Mouse (Mus musculus): ENCODE data around the gene Lce1e.
"Not testable (repeated sequence)": the region's sequence is repeated elsewhere in the genome, so short reads cannot be mapped to it uniquely, and the experiment has no call there.

The Lce1e gene

GRCm38 (mm10) chr3:92708974-92709373, at the start of gene Lce1e:
TSS of gene Lce1e (minus strand) at chr3:92709074.
- CTCF ChIA-PET: no interaction called here

DNA sequence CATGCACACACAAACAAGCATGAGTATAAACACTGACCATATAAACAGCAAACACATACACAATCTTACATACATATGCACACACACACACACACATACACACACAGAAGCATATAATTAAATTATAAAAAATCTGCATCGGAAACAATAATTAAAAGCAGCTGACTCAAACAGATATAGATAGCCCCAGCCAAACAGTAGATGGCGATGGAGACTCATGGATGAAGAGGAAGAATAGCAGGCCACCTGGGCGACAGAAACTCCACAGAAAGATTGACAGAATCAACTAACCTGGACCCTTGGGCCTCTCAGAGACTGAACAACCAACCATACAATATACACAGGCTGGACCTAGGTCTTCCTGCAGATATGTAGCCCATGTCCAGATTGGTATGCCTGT, 44.3 kb upstream of the Lce1e start:
- CTCF ChIA-PET: no interaction called here

DNA sequence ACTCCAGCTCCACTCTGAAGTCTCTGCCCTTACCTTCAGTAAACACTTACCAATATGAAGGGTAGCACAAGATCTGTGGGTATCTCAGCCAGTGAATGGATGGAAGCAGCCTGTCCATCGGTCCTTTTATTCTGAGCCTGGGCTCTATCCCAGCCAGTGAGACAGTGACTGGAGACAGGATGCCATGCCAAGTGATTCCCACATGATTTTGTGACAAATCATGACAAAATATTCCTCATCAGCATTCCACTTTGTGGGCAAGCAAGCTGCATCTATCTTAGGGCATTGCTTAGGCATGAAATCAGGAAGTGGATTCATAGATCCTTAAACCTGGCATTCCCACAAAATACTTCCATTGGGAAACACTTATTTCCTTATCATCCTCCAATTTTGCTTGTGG, 43.4 kb upstream of the Lce1e start, which contains the start of gene Lce1g:
Lce1g (minus strand) TSS at position 101 of the 400 bp plus-strand sequence.
- CTCF ChIA-PET: no interaction called here

DNA sequence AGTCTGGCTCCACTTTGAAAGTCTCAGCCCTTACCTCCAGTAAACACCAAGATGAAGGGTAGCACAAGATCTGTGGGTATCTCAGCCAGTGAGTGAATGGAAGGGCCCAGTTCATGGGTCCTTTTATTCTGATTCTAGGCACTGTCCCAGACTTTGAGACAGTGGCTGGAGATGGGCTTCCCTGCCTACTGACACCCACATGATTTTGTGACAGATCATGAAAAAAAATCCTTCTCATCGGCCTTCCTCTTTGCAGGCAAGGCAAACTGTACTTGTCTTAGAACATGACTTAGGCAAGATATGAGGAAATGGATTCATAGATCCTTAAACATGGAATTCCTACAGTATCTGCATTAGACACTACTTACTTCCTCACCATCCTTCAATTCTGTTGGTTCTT, 30.1 kb upstream of the Lce1e start, which contains the start of gene Gm38119:
Gm38119 (minus strand) TSS at position 101 of the 400 bp plus-strand sequence.
- CTCF ChIA-PET: no interaction called here

DNA sequence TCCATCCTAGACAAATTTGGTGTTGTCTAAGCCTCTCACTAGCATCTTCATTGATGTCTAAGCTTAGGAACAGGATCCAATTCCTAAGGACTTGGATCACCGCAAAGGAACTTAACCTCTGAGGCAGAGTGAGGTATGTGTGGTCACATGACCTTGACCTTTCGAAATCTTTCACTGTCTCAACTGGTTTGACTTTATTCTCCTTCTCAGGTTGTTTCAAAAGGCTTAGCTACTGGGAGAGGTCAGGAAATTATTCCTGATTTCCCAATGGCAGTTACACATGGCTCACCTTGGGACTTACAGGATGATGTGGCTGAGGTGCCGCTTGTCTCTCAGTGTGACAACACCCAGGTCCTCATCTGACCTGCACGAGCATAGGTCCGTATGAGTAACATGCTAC, 13.8 kb upstream of the Lce1e start:
- CTCF ChIA-PET: no interaction called here

DNA sequence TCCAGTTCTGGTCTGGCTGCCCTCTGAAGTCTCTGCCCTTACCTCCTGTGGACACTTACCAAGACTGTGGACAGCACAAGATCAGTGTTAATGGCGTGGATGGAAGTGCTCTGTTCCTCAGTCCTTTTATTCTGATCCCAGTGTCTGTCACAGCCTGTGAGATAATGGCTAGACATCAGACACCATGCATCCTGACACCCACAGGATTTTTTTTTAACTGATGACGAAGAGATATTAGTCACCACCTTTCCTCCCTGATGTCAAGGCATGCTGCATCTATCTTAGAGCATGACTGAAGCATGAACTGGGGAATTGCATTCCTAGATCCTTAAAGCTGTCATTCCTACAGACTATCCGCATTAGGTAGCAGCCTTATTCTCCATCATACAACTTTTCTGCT, 11.4 kb upstream of the Lce1e start, which contains the start of gene Lce1f:
Lce1f (minus strand) TSS at position 101 of the 400 bp plus-strand sequence.
- CTCF ChIA-PET: no interaction called here

DNA sequence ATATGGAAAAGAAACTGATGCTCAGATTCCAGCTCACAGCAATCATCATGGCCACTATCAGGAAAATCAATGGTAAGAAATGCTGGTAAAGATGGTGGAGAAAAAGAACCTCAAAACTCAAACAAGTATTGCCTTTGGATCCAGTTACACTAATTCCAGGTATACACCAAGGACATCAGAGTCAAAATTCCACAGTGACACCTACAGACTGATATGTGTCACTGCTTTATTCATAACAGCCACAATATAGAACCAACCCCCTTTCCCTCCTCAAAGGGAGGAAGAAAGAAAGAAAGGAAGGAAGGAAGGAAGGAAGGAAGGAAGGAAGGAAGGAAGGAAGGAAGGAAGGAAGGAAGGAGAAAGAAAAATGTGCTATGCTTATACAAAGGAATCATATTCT, 6.2 kb upstream of the Lce1e start:
- CTCF ChIA-PET: no interaction called here

DNA sequence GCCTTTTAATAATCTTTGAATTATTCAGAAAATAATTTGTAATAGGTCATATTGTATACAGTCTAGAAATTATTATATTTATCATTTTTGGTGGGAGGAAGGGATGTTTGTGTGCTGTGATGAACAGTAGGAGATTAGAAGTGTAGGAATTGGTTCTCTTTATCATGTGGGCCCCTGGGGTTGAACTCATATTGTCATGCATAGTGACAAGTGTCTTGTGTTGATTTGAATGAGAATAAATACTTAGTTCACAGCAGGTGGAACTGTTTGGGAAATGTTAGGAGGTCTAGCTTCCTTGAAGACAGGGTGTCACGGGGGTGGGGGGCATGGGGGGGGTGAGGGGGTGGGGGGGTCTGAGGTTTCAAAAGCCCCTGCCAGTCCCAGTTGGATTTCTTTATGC, 14.3 kb downstream of the Lce1e start:
- CTCF ChIA-PET: no interaction called here

DNA sequence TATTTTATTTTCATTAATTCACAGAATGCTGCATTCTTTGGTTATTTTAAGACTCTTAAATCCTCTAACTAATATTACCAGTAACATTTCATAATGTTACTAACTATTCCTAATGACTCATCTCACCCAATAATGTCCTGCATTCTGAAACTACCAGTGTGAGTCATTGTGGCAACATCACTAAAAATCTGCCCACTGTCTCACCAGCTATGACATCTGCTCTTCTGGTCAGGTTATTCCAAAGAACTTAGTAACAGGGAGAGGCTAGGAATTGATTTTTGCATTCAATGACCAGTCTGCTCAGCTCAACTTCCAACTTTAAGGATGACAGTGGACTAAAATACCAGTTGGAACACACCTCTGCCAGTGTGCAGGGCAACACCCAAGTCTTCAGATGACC, 17.2 kb downstream of the Lce1e start:
- CTCF ChIA-PET: no interaction called here

DNA sequence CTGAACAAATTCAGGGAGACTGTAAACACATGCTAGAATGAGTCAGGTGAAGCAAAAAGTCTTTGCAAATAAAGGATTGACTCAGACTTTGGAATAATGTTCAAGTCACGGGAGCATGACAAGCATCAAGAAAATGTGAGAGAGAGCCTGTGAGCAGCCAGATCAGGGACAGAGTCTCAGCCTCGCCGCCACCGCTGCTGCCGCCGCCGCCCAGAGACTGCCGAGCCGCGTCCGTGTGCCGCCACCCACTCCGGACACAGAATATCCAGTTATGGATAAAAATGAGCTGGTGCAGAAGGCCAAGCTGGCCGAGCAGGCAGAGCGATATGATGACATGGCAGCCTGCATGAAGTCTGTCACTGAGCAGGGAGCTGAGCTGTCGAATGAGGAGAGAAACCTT, 19.7 kb downstream of the Lce1e start:
- CTCF ChIA-PET: not testable (repeated sequence)

DNA sequence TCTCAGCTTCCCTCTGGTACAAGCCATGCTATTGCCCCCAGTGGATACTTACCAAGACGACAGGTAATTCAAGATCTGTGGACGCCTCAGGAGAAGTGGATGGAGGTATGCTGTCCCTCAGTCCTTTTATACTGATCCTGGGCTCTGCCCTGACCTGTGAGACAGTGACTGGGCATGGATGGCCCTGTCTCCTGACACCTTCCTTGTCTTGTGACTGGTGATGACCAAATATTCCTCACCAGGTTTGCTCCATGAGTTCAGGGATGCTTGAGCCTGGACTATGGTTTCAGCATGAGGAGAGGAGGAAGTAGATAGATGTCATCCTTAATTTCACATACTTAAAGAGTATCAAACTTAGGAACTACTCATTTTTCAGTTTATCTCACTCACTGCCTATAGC, 21.8 kb downstream of the Lce1e start, which contains the start of gene Lce1d:
Lce1d (minus strand) TSS at position 101 of the 400 bp plus-strand sequence.
- CTCF ChIA-PET: no interaction called here

DNA sequence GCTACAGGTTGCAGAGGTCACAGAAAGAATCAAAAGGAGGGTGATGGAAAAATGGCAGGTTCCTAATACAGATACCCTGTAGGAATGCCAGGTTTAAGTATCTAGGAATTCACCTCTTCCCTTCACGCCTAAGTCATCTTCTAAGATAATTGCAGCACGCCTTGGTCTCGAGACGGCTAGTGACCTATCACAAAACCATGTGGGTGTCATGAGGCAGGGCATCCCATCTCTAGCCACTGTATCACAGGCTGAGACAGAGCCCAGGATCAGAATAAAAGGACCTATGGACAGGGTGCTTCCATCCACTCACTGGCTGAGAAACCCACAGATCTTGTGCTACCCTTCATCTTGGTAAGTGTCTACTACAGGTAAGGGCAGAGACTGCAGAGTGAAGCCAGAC, 29.9 kb downstream of the Lce1e start, which contains the start of gene Lce1c:
Lce1c (plus strand) TSS at position 301 of the 400 bp plus-strand sequence.
- CTCF ChIA-PET: no interaction called here

DNA sequence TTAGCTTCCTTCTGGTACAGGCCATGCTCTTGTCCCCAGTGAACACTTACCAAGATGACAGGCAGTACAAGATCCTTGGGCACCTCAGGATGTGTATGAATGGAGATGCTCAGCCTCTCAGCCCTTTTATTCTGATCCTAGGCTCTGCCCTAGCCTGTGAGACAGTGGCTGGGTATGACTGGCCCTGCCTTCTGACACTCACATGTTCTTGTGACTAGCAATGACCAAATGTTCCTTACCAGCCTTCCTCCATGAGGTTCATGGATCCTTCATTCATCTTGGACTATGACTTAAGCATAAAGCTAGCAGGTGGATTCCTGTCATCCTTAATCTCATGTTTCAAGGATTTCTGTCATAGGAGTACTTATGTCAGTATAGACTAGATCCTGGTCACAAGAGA, 38.7 kb downstream of the Lce1e start, which contains the start of gene Lce1a2:
Lce1a2 (minus strand) TSS at position 101 of the 400 bp plus-strand sequence.
- CTCF ChIA-PET: no interaction called here

All from spleen, embryonic (tissue).